Mouse (Mus musculus) ES-CJ7 (cell line): ENCODE data around the gene Tcaf3.

ENCODE experiments used
- DNase-seq: peaks from one replicate; pipeline ENCODE4 v3.0.0; 2011; ENCODE audit warnings: low read depth, low spot score

Gene Tcaf3

DNA sequence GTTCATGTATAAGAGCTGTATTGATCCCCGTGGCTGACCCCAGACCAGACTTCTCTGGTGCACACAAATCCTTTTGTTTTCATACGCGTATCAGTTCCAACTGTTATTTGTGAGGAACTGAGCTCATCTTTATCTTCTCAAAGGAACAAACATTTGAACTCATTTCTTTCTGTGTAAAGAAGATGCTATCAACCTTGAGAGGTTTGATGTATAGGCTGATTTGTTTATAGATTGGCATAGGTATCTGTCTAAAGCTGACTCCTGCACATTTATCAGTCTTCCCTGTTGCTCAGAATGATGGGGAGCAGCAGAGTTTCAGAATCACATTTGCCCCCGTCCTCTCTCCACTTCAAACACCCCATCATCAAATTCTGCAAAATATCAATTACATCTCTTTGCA is at the start of gene Tcaf3:
TSS of gene Tcaf3 (minus strand) at position 101 of the 400 bp plus-strand sequence.
- no peak for DNase-seq

DNA sequence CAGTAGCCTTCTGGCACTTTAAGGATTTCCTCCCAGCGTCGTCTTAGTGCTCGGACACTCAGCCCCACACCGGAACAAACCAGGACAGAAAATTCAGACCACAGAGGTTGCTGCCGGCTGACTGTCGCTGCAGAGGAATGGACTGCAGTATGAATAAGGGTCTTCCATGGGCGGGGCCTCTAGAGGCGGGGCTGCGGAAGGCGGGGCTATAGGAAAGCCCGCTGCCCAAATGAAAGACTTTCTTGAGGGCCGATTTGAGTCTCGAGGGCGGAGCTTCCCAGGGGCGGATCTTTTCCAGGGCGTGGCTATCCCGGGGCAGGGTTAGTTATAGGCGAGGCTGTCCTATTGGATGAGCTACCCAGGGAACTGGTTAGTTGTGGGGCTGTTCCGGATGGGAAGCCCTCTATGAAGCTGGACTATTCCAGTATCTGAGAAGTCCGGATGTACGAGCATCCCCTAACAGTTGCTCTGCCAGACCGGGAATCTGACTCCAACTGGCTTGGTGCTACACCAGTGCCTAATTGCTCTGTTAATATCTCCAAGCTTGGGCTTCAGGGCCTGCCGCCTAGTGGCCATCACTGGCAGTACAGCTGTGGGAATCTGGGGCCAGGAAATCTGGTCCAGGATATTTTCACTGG is 47.5 kb upstream of the Tcaf3 start, which contains the start of gene Tcaf2:
TSS of gene Tcaf2 (minus strand) at position 343 of the 638 bp plus-strand sequence.
- peak; percentile 95 for DNase-seq

DNA sequence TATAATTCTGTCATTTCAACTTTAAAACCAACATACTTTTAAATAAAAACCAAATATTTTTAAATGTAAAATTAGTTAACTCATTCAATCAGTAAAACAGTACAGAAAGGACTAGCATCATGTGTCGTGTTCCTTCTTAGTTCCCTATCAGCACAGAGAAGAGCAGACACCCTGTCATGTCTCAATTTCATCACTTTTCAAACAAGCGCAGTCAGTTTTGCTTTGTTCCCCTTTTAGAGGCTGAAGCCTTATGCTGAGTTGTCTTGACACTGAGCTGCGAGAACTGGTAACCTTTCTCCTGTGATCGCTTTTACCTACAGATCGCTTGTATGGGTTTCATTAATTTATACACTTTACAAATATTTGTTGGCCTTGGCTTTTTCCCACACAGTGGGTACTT is 36.9 kb upstream of the Tcaf3 start:
- no peak for DNase-seq

DNA sequence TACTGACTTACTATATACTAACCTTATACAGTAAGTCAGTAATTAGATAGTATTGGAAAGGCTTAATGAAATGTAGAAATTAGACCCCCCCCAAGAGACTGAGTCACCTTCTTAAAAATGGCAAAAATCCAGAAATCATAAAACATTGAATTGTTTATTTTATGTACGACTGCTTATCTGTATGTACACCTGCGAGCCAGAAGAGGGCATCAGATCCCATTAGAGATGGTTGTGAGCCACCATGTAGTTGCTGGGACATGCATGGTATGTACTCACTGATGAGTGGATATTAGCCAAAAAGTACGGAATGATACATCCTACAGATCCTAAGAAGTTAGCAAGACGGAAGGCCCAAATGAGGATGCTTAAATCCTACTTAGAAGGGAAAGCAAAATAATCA is 33.9 kb upstream of the Tcaf3 start:
- peak; percentile 18 for DNase-seq

DNA sequence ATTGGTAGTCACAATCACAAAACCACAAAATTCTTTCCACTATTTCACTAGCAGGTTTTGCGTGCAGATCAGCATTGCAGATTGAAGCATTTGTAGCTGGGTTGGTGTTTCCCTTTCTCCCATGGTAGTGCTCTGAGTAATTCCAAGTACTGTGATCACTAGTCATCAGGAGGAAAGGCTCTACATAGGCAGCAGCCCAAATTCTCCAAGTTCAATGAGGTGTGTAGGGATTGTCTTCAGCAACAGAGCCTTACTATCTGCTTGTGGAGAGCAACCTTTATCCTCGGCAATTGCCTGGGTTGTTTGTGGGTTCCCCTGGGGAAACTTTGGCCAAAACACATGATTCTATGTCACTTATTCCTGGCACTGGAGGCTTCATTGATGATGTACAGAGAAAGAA is 19.4 kb upstream of the Tcaf3 start:
- no peak for DNase-seq

DNA sequence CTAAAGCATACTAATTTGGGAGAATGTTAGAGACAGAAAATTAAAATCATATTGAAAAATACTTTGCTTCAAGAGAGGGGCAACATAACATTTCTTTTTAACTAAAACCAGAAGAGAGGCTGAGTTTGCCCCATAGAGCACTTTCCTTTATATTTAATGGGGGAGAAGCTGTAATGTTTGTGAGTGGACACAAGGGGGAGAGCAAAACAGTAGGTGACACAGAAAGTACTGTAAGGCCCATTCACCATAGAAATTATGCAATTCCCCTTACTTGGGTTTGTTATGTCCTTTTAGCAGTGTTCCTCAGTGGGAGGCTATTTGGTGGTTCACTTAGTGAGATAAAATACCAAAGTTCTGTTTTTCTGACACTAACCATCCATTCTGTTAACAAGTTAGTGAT is 14.7 kb upstream of the Tcaf3 start:
- peak; percentile 19 for DNase-seq

DNA sequence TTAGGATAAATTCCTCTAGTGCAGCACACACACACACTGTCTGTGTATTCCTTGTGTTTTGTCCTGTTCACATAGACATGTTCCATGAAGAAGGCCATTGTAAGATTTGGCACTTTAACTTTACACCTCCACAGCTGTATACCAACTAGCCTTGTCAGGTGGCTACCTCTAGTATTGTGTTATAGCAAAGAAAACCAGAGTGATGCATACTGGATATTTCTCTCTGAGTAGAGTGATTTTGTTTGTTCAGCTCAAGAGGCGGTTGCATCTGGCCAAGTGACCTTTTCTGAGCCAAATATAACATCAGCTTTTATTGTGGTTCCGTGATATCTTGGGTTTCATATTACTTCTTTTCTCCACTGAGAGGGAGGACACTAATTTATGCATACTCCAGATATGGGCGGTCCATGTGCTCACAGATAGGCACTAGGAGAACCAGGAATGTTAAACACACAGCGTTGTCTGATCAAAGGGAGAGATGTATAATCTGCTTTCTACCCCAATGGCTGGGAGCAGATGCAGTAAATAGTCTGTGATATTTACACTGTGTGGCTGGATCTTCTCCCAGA is 13.5 kb upstream of the Tcaf3 start:
- DNase-seq, result no peak

DNA sequence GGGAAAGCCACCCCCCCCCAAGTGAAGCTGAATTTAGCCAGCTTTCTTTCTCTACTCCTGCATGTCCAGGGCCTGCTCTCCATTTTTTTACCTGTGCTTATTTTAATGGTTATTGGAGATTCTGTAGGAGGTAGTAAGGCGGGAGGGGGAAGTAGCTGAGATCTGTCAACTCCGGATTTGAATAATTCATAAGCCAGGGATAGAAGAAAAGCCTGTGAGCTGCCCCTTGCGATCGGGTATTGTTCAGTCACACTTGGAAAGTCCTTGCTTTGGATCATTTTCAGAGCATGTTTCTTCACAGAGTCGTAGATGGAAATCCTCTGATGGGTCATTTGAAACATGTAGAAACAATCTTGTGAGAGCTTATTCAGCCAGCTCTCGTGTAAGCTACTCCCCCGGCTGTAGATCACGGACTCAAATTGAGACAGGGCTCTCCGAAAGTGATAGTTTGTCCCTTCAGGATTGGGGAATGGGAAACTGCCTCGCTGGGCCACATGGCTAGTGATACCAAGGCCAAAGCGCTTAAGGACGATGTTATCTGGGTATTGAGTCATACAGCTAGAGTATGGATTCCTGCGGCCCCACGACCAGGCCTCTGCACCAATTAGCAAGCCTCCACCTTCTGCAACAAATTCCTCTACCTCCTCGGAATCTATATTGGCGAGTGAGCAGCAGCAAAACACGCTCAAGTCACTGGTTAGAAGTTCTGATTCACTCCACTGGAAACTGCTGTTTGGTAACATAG is 4.2 kb downstream of the Tcaf3 start:
- no peak for DNase-seq

DNA sequence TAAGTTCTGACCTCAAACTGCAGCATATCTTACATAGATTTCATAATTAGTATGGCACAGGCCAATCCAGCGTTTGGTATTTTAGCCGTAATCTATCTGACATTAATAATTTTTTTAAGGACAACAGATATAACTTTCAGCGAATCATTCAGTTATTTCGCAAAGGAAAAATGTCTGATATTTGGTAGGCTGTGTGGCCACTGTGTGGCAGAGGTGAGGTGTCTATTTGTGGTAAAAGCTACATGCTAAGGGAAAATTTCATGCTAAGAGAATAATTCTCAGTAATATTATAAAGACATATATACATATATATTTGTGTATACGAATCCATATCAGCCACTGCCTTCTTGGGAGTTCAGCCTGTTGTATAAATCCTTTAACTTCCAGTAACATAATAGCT is 10.9 kb downstream of the Tcaf3 start:
- no peak for DNase-seq

DNA sequence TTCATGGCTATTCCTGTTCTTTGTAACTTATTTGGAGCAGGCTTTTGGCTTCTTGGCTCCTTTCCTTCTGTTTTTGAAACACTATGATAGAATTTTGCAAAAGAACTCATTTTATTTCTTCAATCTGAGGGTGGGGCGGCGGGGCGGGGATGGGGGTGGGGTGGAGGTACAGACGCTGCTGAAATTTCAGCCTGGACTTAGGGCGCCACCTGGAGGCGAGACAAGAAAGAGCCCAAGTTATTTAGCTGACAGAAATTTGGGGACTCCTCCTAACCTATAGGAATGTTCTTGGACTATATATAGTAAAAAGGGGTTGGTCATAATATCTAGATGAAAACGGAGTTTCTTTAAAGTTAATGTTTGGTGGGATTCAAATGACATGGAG is 14.0 kb downstream of the Tcaf3 start:
- DNase-seq, result peak; percentile 44

DNA sequence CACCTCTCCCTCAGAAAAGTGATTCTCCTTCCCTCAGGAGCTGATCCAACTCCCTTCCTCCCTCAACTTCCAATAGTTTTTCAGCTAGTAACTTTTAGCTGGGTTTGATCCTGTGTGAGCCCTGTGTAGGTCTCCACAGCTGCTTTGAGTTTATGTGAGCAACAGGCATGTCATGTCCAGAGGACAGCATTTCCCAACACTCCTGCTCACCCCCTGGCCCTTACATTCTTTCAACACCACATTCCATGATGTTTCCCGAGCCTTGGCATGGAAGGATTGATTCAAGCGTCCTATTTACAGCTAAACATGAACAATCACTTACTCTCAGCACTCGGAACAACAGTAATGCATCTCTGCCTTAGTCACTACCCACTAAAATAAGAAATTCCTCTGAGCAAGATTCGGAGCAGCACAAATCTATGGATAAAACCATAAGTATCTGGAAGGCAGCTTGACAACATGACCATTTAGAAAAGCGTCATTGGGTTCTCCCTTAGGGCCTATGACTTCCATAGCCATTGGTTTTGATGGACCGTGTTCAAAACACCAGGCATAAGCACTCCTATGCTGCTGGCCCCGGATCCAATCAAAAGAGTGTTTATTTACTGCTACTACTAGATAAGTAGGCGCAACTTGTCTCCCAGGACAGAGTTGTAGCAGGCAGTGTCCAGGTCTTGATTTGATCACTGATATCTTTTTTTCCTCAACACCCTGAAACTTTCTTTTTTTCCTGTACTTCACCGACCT is 14.6 kb downstream of the Tcaf3 start:
- no peak for DNase-seq

DNA sequence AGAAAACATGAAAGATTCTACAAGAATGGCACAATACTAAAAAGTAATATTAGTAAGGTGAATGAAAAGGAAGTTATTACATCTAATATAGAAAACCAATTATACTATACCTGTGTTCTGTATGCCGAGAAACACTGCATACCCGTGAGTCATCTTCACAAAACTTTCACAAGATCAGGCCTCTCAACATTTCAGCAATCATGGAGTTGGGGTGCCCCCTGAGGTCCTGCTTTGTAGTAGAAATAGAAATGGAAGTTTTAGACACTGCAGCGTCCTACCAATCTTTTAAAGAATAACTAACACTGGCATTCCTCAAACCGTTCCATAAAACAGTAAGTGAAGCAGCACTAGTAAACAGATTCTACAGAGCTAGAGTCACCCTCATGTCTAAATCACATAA is 18.8 kb downstream of the Tcaf3 start:
- no peak for DNase-seq

DNA sequence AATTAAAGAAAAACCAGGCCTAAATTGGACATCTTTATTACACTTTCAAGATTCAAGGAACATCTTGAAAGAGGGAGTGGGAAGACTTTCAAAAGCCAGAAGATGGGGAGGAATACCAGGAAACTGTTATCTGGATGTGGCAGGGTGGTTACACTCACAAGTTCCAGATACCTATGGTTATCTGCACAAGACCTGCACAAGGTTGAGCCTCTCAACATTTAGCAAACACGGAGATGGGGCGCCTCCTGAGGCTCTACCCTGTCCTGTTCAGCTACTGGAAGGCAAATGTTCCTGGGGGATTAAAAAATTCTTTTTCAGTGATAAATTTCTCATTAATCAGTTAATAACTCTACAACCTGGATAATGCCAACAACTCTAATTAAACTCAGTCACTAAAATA is 20.1 kb downstream of the Tcaf3 start:
- DNase-seq, result no peak

DNA sequence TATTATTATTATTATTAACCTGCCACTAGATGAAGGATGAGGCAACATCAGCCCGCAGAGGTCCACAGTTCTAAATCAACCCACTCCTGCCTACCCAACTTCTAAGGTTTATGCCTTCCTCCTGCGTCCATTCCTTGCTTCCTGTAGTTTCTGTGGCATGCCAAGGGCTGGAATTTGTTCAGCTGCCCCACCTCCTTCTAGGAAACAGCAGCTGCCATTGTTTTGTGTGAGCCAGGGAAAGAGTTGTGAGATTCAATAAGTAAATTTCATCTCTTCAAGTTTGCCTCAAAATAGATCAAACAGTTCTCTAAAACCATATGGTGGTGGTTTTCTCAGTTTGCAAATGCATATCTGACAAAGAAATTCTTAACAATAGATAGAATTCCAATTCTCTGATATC is 29.3 kb downstream of the Tcaf3 start:
- DNase-seq, result no peak

DNA sequence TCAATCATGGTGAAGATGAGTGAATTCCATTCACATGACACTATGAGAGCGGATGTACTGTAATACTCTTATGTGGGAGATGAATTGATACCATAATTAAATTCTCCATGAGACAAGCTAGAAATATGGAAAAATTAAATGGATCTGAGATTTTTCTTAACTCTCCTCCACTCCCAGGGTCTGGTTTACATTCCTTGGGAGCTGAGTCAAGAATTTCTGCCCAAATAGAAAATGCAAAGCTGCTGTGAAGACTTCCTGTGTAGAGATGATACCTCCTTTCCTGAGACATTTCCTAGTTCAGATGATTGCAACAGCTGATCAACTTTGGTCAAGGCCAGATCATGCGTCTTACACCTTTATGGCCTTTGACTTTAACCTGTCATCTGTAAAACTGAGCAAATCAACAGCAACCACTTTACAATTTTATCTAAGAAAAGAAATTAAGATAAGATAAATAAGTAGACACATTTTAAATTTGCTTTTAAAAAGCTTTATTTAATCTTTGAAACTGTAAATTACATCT is 31.4 kb downstream of the Tcaf3 start:
- no peak for DNase-seq

DNA sequence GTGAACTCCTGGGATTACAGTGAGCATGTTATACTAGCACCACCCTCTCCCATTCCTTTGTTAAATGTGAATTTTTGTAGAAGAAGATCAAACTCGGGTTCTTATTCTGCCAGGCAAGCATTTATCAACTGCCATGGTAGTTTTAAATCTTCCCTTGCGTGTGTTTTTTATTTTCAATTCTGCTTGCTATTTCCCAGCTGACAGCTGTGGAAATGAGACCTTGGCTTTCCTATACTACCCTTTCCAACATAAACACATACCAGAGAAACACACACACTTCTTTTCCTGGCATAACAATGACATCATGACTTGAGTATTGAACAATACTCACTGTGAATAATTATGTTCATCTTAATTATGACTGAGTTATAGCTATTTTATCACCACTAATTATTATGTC is 35.2 kb downstream of the Tcaf3 start:
- no peak for DNase-seq

DNA sequence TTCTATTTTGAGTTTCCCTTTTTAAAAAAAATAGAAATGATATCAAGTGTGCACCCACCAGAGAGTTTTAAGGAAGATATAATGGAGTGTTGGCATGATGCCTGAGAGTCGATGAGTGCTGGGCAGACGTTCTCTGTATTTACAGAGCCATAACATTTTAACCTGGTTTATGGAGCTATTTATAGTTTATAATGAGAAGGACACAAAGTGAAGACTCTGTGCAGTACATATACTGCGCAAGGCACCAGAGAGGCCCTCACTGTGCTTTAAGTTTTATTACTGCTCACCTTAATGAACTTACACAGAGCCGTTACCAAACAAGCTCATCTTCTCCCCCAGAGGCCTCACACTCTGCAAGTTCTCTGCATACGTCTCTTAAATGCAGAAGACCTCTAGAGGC is 36.6 kb downstream of the Tcaf3 start:
- no peak for DNase-seq

DNA sequence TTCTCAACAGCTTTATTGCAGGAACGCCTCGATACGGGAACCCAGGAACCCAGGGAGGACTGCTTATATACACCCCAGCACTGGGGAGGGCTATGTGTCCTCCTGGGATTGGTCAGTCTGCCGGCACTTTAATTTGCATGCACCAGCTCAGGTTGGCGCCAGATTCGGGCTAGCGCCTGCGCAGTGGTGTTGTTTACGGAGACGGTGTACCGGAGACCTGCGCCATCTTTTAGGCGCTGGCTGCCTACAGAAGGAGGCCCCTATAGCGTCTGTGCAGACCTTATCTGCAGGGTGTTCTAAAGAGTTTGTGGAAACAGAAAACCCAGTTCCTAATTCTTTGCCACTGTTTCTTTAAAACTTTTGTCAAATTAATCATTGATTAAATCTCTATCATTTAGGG is 38.9 kb downstream of the Tcaf3 start:
- no peak for DNase-seq

DNA sequence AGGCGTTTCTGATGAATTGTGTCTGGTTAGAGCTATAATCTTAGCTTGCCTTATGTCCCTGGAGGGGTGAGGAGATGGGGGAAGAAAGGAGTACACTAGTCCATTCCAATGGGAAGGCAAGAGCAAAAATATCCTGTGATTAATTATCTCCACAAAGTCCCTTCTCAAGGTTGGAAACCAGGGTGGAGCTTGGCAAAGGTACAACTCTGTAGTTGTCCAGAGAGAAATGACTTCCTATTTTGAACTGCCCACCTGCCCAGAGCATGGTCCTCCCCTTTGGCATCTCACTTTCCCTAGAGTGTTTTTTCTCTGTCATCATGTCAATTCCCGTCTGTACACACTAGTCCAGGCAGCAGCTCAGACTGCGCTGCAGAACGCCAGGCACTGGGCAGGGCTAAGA is 50.0 kb downstream of the Tcaf3 start, which contains the start of gene Olfr455:
TSS of gene Olfr455 (minus strand) at position 127 of the 400 bp plus-strand sequence.
- no peak for DNase-seq

DNA sequence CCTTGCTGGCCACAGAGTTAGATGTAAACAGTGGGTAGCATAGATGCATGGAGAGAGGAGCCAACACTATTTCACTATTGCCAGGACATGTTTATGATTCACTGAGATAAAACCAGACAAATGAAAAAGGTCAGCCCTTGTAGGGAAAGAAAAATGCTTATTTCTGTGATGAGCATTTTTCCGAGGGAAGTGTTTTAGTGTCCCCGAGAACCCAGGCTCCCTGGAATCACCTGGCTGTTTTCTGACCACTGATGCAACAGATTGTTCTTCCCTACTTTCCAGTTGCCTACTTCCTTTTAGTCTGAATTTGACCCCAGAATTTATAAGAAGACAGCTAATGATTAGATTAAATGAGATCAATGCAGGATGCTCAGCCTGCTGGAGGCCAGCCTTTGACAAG is 51.3 kb downstream of the Tcaf3 start:
- no peak for DNase-seq

DNA sequence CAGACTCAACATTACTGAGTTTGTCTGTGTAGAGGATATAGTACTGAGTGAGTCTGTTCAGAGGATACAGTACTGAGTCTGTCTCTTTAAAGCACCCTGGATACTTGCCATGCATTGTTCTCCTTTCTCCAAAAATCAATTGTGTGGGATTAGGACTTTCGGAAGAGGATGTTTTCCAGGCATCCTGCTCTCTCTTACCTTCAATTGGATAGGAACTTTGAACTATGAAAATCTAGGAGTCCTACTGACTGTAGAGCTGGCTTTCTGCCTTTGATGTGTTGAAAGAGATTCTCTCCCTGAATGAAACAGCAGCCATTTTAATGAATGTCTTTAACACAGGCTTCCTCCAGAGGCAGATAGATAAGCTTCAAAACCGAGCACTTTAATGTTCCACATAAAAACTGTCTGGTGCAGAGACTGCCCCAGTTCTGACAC is 52.0 kb downstream of the Tcaf3 start:
- no peak for DNase-seq

DNA sequence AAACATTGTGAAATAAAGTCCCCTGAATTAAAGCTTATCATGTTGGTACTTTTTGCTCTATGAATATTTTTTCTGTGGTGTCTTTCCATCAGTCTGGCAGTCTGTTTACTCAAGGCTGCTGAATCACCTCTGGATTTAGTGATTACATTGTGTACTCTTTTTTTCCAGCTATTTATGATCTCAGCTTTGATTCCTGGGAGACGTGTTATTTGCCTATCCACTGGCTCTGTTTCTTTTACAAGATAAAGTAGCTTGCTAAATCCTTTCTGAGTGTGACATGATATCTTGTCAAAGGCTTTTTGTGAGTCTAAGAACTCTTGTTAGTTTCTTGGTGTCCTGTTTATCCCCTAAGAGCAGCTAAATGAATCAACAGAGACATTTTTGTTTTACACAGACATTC is 52.6 kb downstream of the Tcaf3 start:
- no peak for DNase-seq
